In genomic region chr17:73017173-73017572, GRCm38 (mm10) we compare ENCODE assay signal across 15 mouse cellular contexts.
"Had no signal": no experiment of that assay in that cellular context is flagged by ENCODE, and none has a peak within 500 bp of the region (broad histone marks: within the 10 kb centered on the region; RNA-seq: fewer than 3 reads in every experiment).

No protein-coding gene starts in this region.

- DNase-seq: kidney, postnatal 10 days; layer of hippocampus, adult 9-11 months; layer of hippocampus, postnatal 36 days; midbrain, embryonic 14.5 days; right cerebral cortex, adult 18-20 months; right cerebral cortex, postnatal 25 days; thymus, adult 18-20 months; thymus, postnatal 14 days had no signal

- H3K4me3 ChIP-seq: hindbrain, embryonic 13.5 days; limb, embryonic 15.5 days; midbrain, embryonic 10.5 days; myocyte; neural tube, embryonic 15.5 days had no signal

- H3K36me3 ChIP-seq: hindbrain, embryonic 13.5 days; limb, embryonic 15.5 days; midbrain, embryonic 10.5 days; neural tube, embryonic 15.5 days had no signal

- H3K27me3 ChIP-seq: hindbrain, embryonic 13.5 days; limb, embryonic 15.5 days; neural tube, embryonic 15.5 days had no signal

- H3K4me1 ChIP-seq: neural tube, embryonic 15.5 days had no signal

- H3K27ac ChIP-seq: hindbrain, embryonic 13.5 days; hindbrain, postnatal 0 days; limb, embryonic 15.5 days; liver, embryonic 14.5 days; midbrain, embryonic 10.5 days; neural tube, embryonic 15.5 days had no signal

- ATAC-seq: hindbrain, postnatal 0 days had no signal

- H3K4me2 ChIP-seq: hindbrain, embryonic 13.5 days; limb, embryonic 15.5 days; neural tube, embryonic 15.5 days had no signal

- H3K9me3 ChIP-seq: hindbrain, embryonic 13.5 days; limb, embryonic 15.5 days; midbrain, embryonic 10.5 days; neural tube, embryonic 15.5 days had no signal

- H3K9ac ChIP-seq: hindbrain, embryonic 13.5 days; limb, embryonic 15.5 days; liver, embryonic 14.5 days; neural tube, embryonic 15.5 days had no signal
